Mouse (Mus musculus): Measurements from ENCODE around the gene Grid1.

DNA sequence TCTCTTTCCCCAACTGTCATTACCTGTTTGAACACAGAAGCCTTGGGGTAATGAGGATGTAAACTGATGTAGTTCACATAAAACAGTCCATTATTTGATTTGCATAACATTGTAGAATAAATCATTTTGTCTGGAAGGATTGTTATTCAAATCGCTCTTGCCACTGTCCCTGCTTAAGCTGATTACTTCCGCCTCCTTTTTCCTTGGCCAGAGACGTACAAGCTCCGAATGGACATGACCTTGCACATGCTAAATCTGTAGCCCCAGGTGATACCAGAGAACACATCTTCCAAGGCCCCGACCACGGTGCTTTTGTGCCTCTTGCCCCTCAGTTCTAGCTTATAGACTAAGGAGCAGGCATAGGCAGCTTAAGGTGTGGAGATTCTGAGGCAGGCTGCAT lies 755.4 kb downstream of the Grid1 start:
- TF ChIP-seq POLR2A (IDR thresholded peaks at IDR 0.05; ENCODE audit: low read depth, low read length), result no peak
- TF ChIP-seq CTCF (conservative IDR thresholded peaks at IDR 0.05; ENCODE audit: insufficient read depth, insufficient read length, low read depth, low read length), result no peak

All from kidney, adult 2 months (tissue).